Mouse (Mus musculus): ENCODE data around the gene Prdm9. TPM values are rescaled to one million over a fixed set of nuclear protein-coding genes. Genes with fewer than 3 reads are reported as not detected.

Gene Prdm9
- total RNA-seq, 2 experiments from 2014 or later = 3.7 to 4.1 TPM

DNA sequence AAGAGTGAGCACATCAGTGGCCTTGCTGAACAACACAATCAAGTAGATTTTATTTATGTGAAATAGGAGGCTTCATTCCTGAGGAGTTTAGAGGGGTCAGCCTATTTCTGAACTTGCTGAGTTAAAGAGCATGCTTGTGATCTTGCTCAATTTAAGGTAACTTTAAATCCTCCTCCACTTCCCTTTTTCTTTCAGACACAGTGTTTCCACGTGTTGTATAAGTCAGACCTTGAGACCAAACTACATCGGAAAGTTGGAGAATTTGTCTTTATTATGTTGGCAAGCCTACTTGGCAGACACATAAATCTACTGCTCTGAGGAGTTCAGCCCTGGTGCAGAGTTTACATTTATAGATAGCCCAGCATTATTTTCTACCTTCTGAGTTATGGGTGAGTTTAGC is 35.3 kb downstream of the Prdm9 start:
- DNase-seq (ENCODE audit: low spot score in 2 of 2) = no peak

DNA sequence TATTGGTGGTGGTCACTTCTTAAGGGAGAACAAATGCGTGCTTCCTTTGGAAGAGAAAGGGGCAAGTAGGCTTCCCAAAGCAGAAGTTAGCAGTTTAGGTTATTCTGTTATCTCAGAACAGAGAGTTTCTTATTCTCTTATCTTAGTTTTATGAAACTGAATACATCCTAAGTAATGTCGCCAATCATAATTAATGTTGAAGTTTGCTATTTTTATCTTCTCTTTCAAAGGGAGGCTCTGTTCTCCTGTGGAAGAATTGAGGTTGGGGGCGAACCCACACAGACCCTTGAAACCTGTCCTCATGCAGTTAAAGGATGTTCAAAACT is 36.4 kb downstream of the Prdm9 start:
- DNase-seq (ENCODE audit: low spot score in 2 of 2) = no peak

GRCm38 (mm10) chr17:15526986-15527810 is 37.0 kb downstream of the Prdm9 start, which contains the start of gene Pdcd2:
Gene Pdcd2 (minus strand): TSS chr17:15527301.
- peak; percentile 93 to 95 for DNase-seq (ENCODE audit: low spot score in 2 of 2)

GRCm38 (mm10) chr17:15526304-15526703 is 37.9 kb downstream of the Prdm9 start:
- DNase-seq (ENCODE audit: low spot score in 2 of 2) = no peak

DNA sequence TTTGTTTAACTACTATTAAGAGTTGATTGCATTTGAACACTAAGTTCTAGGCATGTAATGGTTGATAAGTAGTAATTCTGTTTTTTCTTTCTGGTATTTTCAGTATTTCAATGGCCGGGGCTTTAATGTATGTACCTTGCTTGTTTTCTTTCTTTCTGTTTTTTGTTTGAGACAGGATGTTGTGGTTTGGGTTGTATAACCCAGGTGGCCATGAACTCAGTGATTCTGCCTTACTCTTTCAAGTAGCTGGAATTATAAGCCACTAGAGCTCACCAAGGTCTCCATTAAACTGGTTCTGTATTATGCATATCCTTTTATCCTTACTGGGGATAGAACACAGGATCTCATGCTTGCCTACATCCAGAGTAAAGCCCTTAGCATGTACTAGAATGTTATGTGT is 45.4 kb downstream of the Prdm9 start:
- no peak for DNase-seq (ENCODE audit: low spot score in 2 of 2)

DNA sequence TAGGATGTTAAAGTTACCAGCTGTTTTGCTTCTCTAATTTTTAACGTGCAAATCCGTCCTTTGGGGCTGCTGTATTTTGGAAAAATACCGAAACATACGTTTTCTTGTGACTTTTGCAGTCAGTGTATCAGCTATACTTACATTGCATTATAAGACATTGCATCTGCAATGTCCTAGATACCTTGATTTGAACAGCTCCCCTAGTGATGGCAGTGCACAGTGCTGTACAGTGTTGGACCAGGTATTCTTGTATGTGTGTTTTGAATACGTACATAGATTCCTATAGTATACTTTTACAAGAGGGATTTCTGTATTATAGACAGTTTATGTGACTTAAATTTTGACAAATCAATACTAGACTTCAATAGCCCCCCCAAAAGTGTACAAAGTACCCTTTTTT is 46.0 kb downstream of the Prdm9 start:
- no peak for DNase-seq (ENCODE audit: low spot score in 2 of 2)

DNA sequence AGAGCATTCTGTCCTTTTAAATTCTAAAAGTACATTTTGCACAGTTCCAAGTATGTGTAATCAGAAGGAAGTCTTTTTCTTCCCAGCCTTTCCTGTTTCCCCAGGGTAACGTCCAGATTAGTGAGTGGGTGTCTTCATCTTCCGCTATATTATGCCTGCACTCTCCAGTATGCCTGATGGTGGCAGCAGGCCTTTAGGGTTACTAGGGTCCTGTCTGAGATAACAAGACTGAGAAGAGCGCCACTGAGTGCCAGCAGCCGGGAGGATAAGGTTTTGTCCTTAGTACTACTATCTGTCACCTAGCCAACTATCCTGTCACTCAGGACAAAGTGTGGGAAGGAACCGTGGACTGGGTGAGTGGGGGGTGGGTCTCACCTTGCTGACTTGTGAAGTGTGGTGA is 46.4 kb downstream of the Prdm9 start:
- DNase-seq (ENCODE audit: low spot score in 2 of 2) = no peak

DNA sequence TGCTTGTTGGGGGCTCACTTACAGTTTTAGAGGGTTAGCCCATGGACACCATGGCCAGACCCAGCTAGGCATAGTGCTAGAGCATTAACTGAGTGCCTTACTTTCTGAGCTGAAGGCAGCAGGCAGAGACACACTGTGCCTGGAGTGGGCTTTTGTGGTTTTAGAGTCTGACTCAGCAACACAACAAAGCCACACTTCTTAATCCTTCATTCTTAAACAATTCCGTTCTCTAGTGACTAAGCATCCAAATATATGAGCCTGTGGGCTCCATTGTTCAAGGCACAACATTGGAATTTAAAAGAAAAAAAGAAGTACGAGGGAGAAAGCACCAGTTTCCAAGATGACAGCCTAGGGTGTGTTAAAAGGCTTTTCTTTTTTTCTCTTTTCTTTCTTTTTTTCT is 53.5 kb downstream of the Prdm9 start:
- no peak for DNase-seq (ENCODE audit: low spot score in 2 of 2)

- peak; percentile 94 to 95 for DNase-seq (ENCODE audit: low spot score in 2 of 2)
Observed at GRCm38 (mm10) chr17:15499656-15500394, 64.3 kb downstream of the Prdm9 start, which contains the start of the genes Psmb1 and Tbp. Gene Psmb1 (minus strand): TSS chr17:15499751. Gene Tbp (plus strand): TSS chr17:15499888.

- no peak for DNase-seq (ENCODE audit: low spot score in 2 of 2)
Observed at GRCm38 (mm10) chr17:15498753-15499113, 65.4 kb downstream of the Prdm9 start.

GRCm38 (mm10) chr17:15497882-15498752 is 66.0 kb downstream of the Prdm9 start:
- peak; percentile 91 to 94 for DNase-seq (ENCODE audit: low spot score in 2 of 2)

Other genes with a start within 250 kb of the Prdm9 start
- gene Dll1, start 187.5 kb downstream of the Prdm9 start, total RNA-seq (2021) = 1 to 10 TPM; 4.1 to 7.0 TPM
- 10 to 100 TPM; 19.9 to 22.1 TPM for gene Fam120b, start 168.2 kb downstream of the Prdm9 start, total RNA-seq (2021)
- gene Psmb1, start 64.6 kb downstream of the Prdm9 start, total RNA-seq (2021) = 100 to 1,000 TPM; 166 to 169 TPM
- gene Tbp, start 64.5 kb downstream of the Prdm9 start, total RNA-seq (2021) = 10 to 100 TPM; 24.2 to 31.8 TPM
- 10 to 100 TPM; 29.3 to 37.7 TPM for gene Pdcd2, start 37.1 kb downstream of the Prdm9 start, total RNA-seq (2021)
- gene Chd1, start 140.6 kb upstream of the Prdm9 start, total RNA-seq (2021) = 10 to 100 TPM; 32.7 to 44.1 TPM